Mouse (Mus musculus) left cerebral cortex, adult 2 months (tissue): ENCODE measurements around the gene Nmt1. TPM values are rescaled to one million over a fixed set of nuclear protein-coding genes. Genes with fewer than 3 reads are reported as not detected.

Experiments used
- DNase-seq, 2 experiments: peaks; one replicate each; pipeline ENCODE4 v3.0.0; 2021 to 2022; ENCODE audit warnings: low spot score in 2 of 2, mixed read lengths in 1 of 2; ENCODE audit errors: extremely low spot score in 1 of 2
- H3K27ac ChIP-seq: fragments of 200-600 bp; 2 replicates; pipeline ENCODE4 v1.8.1; 2022
- H3K4me3 ChIP-seq: fragments of 200-600 bp; 2 replicates; pipeline ENCODE4 v1.8.1; 2022
- CTCF ChIP-seq: fragments of 200-600 bp; IDR thresholded peaks from 2 replicates; pipeline ENCODE4 v1.8.1; 2022; ENCODE audit warnings: antibody characterized with exemption, mild to moderate bottlenecking, moderate library complexity
- intact Hi-C: fragments of 180-260 bp; cut with DNase I; formaldehyde crosslinking; loops from one replicate; pipeline ENCODE4 v1.15.1; 2025
- total RNA-seq, 2 experiments: library from RNA; stranded (reverse); gene quantifications; 2 replicates each; pipeline ENCODE4 v1.2.3; 2021

The Nmt1 gene
- total RNA-seq, 2 experiments from 2014 or later: 117 to 130 TPM

DNA sequence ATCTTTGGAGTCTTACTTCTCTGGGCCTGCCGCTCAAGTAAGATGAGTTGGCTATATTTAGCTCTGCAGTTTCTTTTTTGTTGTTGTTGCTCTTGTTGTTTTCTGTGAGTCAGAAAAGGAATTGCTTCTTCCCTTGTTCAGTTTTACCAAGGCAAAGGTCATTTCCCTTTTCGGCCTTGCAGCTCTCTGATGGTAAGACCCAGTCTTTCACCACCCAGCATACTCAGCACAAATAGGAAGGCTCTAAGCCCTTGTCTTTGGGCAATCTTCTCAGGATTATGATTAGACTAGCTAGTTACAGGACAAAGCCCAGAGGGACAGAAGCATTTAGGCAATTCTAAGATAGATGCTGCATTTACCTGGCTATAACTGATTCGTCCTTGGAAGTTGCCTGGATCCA, 1.1 kb upstream of the Nmt1 start:
- DNase-seq: no peak
- TF ChIP-seq CTCF: no peak
- intact Hi-C loops: no loop called here
- Histone ChIP-seq H3K4me3 (no peak overlapping the region), H3K27ac (peak overlapping the region; percentile 94)

DNA sequence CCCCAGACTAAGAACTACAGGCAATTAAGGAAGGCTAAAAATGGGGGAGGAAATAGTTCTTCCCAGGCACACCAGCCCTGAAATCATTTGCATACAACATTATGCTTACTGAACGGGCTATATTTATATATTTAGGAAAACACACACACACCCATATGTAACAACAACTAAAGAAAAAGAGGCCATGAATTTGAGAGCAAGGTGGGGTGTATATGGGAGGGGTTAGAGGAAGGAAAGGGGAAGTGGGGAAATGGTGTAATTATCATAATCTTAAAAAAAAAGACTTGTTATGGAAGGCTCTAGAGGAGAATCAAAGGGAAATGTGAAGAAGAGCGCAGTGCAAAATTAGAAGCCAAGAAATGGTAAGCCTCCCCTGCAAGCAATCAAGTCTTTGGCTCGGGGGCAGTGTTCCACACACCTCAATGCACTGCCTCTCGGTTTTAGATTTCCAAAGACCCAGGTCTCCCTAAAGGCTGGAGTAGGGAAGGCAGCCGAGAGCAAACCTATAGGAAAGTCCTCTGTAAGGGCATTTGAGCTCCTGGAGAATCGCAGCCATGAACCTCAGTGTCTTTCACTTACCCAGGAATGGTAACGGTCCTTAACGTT, 317 bp upstream of the Nmt1 start:
- intact Hi-C loops: loop anchor here (1.0 to 2.0 kb wide), 2 partner anchors 10 to 23 kb away; no protein-coding TSS in a partner anchor
- peak overlapping the region; percentile 94 for H3K27ac ChIP-seq

DNA sequence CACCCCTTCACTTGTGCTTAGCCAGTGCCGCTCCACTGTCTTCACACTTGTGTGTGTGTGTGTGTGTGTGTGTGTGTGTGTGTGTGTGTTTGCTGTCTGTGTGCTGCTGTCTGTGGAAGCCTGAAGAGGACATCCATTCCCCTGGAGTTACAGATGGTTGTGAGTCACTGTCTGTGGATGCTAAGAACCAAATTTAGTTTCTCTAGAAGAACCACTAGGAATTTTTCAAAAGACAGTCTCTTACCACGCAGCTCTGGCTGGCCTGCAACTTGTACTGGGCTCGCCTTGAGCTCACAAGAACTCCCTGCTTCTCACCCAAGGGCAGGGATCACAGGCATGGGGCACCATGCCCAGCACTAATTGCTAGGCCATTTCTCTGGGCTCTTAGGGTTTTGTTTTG, 5.0 kb downstream of the Nmt1 start:
- Histone ChIP-seq H3K4me3 (no peak overlapping the region), H3K27ac (peak overlapping the region; percentile 66)
- peak in 1 of 2 experiments; percentile 55 for DNase-seq
- intact Hi-C loops: no loop called here
- no peak for TF ChIP-seq CTCF

More for the DNA sequence above, 317 bp upstream of the Nmt1 start:
- DNase-seq: no peak
- peak overlapping the region; percentile 88 for H3K4me3 ChIP-seq
- TF ChIP-seq CTCF: no peak; the same call in 1 of the 2 replicates

DNA sequence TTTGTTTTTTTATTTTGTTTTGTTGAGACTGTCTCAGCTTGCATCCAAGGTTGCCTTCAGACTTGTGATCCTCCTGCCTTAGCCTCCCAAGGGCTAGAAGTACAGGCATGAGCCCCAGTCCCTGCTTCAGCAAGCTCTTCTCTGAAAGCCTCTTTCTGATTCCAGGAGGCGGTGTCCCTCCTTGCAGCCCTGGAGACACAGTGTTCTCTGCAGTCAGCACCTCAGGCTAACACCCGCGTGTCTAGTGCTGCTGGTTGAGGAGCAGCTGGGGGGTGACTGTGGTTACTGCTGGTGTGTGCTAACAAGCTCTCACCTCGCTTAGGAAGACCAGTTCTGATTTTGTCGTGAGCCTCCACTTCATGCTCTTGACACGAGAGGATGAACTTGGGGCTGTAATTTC, 7.0 kb downstream of the Nmt1 start:
- no peak for TF ChIP-seq CTCF
- peak overlapping the region; percentile 65 for H3K27ac ChIP-seq
- intact Hi-C loops: no loop called here
- H3K4me3 ChIP-seq: no peak overlapping the region
- no peak for DNase-seq

DNA sequence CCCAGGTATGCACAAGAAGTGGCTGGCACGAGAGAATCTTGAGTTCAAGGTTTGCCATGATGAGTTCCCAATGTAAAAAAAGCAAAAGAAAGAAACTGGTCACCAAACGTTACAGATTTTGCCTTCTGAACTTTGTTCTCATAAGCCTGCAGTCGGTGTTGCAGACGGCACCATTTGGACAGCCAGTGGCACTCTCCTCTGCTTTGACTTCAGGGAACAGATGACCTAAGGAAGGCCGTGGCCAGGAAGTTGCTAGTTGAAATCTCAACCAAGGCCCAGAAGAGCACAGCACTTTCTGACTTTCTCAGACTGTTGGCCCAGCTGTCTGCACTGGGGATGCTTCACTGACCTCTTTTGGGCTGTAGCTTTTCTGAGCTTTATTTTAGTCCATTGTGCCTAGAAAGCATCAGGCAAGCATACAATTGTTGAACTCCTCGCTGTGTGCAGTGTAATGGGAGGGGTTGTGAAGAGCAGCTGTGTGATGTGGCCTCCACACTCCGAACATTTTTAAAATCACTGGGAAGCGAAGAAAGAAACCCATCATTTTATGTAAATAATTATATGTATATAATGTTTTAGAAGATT, 9.0 kb downstream of the Nmt1 start:
- intact Hi-C loops: no loop called here

DNA sequence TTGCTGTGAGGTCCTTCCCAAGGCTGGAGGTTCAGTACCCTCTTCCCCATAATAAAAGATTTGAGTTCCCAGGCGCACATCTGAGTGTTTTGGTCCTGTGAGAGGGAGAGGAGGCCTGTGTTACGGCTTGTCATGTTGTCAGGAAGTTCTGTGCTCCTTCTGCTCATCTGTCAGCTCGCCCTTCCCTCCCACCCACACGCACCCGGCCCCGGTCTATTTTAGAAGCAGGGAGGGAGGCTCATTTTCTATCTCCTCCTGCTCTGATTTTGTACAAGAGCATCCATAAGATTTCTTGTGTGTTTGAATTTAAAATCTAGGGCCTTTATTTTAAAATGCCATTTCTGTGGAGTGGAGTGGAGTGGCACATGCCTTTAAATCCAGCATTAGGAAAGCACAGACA, 10.0 kb downstream of the Nmt1 start:
- Histone ChIP-seq H3K4me3 (no peak overlapping the region), H3K27ac (peak overlapping the region; percentile 93)
- intact Hi-C loops: no loop called here
- no peak for TF ChIP-seq CTCF
- peak; percentile 41 to 51 for DNase-seq

More for the DNA sequence above, 9.0 kb downstream of the Nmt1 start:
- no peak overlapping the region for H3K4me3 ChIP-seq
- no peak for TF ChIP-seq CTCF
- H3K27ac ChIP-seq: peak overlapping the region; percentile 93
- no peak for DNase-seq

DNA sequence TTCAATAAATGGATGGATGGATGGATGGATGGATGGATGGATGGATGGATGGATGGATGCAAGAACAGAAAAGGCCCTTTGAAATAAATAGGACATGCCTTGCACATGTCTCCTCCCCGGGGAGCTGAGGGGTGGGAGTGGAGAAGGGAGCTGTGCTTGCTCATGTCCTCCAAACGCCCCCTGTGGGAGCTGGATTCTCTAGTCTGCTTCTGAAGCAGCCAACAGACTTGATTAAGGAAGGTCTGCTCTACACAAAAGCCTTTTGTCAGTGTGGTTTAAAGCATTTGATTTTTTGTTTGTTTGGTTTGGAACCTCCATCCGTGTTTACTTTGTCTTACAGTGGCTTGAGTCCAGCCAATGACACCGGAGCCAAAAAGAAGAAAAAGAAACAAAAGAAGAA, 14.8 kb downstream of the Nmt1 start:
- DNase-seq: no peak
- intact Hi-C loops: no loop called here
- peak overlapping the region; percentile 28; the same call in 1 of the 2 replicates for H3K27ac ChIP-seq
- TF ChIP-seq CTCF: no peak; the same call in 1 of the 2 replicates
- no peak overlapping the region for H3K4me3 ChIP-seq

DNA sequence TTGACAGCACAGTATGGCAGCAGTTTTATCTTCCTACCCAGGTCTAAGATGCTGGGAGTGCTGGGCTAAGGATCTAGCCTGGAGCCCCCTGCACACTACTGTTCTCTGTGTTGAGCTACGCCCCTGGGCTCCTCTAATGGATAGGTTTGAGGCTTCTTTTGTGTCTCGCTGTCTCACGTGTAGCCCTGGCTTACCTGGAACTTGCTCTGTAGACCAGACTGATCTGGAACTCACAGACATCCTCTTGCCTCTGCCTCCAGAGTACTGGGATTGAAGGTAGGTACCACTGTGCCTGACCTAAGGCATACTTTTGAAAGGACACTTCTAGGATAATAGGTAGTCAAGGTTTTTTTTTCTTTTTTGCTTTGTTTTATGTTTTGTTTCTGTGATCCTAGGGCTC, 16.0 kb downstream of the Nmt1 start:
- Histone ChIP-seq H3K27ac (no peak overlapping the region), H3K4me3 (no peak overlapping the region)
- DNase-seq: no peak
- intact Hi-C loops: no loop called here
- TF ChIP-seq CTCF: no peak

DNA sequence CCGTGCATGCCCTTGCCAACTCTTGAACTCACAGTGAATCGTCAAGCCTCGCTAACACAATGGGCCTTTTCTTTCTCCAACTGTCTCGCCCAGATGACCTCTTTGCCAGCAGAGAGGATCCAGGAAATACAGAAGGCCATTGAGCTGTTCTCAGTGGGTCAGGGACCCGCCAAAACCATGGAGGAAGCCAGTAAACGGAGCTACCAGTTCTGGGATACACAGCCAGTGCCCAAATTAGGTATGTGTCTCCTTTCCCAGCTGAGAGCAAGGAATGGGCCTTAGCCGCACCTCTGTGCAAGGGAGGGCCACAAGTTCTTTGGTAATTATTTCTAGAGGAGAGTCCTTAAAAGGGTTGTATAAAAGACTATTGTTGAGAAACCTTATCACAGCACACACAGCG, 18.3 kb downstream of the Nmt1 start:
- DNase-seq: no peak
- Histone ChIP-seq H3K4me3 (no peak overlapping the region), H3K27ac (peak overlapping the region; percentile 33; the same call in 1 of the 2 replicates)
- TF ChIP-seq CTCF: no peak
- intact Hi-C loops: no loop called here

DNA sequence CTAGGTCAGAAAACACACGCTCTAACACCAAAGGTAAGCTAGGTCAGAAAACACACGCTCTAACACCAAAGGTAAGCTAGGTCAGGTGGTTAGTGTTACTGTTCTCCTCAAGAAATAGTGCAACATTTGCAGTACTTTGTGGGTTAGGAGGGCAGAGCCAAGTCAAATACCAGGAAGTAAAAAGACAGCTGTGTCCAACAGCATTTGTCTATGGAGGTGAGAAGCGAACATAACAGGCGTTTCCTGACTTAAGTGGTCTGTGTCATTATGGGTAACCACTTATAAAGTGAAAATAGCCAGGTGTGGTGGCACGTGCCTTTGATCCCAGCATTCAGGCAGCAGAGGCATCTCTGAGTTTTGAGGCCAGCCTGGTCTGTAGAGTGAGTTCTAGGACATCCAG, 21.6 kb downstream of the Nmt1 start:
- no peak for DNase-seq
- Histone ChIP-seq H3K4me3 (no peak overlapping the region), H3K27ac (no peak overlapping the region; the same call in 1 of the 2 replicates)
- intact Hi-C loops: loop anchor here (2.0 kb wide), 1 partner anchor 21 kb away; the partner anchor contains the start of genes Dcakd and Nmt1
- no peak for TF ChIP-seq CTCF

DNA sequence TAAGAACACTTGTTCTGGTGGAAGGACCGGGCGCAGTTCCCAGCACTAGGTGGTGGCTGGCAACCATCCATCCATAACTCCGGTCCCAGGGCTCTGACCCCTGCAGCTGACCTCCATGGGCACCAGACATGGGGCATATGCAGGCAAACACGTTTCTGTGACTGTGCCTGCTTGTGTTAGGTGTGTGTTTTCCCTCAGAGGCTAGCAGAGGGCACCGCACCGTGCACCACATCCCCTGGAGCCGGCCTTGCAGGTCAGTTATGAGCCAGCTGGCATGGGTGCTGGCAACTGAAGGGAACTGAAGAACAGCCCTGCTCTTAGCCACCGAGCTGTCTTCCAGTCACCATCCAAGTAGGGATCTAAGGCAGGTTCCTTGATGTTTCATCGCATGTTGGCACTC, 22.2 kb downstream of the Nmt1 start:
- intact Hi-C loops: loop anchor here (2.0 kb wide), 1 partner anchor 21 kb away; the partner anchor contains the start of genes Dcakd and Nmt1
- TF ChIP-seq CTCF: no peak
- no peak for DNase-seq
- H3K27ac ChIP-seq: peak overlapping the region; percentile 70
- H3K4me3 ChIP-seq: no peak overlapping the region

DNA sequence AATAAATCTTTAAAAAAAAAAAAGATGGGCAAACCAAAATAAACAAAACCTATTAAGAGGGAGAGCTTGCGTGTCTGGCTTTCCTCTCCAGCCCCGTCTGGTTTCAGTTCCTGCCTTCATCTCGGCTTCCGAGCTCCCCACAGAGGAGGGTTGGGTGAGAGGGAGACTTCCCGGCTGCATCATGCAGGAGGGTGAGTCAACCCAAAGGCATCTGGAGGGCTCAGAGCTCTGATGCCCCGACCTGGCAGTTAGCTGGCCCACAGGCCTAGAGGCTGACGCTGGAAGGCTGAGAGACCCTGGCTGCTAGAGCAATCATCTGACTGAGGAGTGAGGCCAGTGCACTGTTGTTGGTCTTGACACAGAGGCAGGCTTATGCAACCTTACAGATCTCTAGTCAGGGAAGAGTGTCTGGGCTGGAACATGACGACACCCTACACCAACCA, 23.3 kb downstream of the Nmt1 start:
- DNase-seq: peak in 1 of 2 experiments; percentile 46
- TF ChIP-seq CTCF: no peak
- intact Hi-C loops: loop anchor here (2.0 kb wide), 1 partner anchor 22 kb away; the partner anchor contains the start of genes Dcakd and Nmt1
- Histone ChIP-seq H3K4me3 (no peak overlapping the region), H3K27ac (peak overlapping the region; percentile 84)

DNA sequence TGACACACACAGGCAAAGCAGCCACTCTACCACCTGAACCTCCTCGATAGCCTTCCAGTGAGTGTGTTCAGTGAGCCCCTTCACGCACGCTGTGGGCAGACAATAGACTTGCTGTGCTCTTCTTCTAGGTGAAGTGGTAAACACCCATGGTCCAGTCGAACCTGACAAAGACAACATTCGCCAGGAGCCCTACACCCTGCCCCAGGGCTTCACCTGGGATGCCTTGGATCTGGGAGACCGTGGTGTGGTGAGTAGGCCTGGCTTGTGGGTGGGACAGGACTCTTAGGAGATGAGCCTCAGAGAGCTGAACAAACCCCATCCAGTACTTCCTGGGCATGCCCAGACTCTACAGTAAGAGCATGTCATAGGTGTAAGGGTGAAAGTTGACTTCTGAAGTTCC, 24.1 kb downstream of the Nmt1 start:
- Histone ChIP-seq H3K4me3 (no peak overlapping the region), H3K27ac (peak overlapping the region; percentile 84)
- intact Hi-C loops: no loop called here
- no peak for DNase-seq
- TF ChIP-seq CTCF: no peak
